Mouse (Mus musculus) cerebellum, adult 11-12 months (tissue): ENCODE results near the gene Intu.
A peak's percentile ranks its signal among the peaks of the same experiment; 100 is the strongest.

Experiments used
- DNase-seq: peaks from one replicate; pipeline ENCODE4 v3.0.0; 2022

Gene Intu

DNA sequence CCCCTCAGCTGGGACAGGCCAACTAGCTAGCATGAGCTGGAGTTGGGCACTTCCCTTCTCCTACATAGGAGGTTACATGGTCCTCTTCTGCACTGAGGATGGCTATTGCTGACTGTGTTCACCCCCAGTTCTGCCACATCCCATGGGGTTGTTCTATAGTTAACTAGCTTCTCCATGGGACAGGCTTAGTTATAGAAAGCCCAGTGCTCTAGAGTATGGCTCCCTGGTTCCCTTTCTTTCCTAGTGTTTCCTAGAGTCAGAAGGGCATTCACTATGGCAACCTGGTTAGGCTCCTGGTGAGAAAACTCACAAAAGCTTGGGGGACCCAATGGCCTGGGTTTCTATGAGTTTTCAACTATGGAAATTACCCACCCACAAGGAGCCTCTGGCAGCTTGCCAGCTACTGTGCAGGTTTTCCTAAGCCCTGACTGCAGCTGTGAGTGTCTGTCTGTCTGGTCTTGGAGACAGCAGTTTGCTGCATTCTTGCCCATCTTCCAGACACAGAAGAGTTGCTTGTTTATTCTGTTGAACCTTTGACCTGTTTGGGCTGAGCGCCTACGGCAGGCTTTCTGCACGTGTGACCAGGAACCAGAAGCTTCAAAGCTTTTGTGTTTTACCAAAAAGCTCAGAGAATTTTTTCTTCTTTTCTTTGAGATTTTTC is 154.9 kb downstream of the Intu start:
- DNase-seq = no peak

GRCm38 (mm10) chr3:40686836-40687235 is 155.8 kb downstream of the Intu start:
- no peak for DNase-seq

- no peak for DNase-seq
Observed at GRCm38 (mm10) chr3:40687588-40687987, 156.5 kb downstream of the Intu start.

DNA sequence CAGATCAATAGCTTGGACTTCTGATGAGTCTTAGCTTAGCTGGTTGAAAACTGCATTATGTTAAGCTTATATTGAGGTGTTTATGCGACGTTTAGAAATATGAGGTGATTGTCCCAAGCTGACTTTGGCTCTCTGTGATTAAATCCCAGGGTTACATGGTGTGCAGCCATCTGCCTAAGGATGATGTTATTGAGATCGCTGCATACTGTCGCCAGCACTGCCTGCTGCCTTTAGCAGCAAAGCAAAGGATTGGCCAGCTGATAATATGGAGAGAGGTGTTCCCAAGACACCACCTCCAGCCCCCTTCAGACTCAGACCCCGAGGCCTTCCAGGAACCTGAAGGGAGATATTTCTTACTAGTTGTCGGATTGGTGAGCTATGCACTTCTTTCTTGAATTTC is 160.5 kb downstream of the Intu start:
- peak; percentile 60 for DNase-seq

GRCm38 (mm10) chr3:40693435-40693834 is 162.3 kb downstream of the Intu start:
- DNase-seq = no peak

DNA sequence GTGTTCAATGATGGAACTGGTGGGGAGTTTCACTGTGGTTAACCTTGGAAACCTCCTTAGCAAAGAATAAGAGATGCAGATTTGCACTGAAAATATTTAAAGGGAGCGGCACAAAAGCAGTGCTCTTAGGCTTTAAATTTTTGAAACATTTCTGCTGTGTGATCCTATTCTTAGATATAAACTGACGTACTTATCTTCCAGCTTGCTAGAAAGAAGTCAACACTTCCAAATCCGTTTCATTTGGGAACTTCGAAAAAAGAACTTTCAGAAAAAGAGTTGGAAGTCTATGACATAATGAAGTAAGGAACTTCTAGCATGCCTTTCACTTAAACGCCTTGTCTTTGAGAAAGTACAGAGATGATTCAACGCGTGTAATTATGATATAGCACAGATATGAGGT is 162.9 kb downstream of the Intu start:
- no peak for DNase-seq

- DNase-seq = no peak
Observed at GRCm38 (mm10) chr3:40694438-40694837, 163.4 kb downstream of the Intu start.

DNA sequence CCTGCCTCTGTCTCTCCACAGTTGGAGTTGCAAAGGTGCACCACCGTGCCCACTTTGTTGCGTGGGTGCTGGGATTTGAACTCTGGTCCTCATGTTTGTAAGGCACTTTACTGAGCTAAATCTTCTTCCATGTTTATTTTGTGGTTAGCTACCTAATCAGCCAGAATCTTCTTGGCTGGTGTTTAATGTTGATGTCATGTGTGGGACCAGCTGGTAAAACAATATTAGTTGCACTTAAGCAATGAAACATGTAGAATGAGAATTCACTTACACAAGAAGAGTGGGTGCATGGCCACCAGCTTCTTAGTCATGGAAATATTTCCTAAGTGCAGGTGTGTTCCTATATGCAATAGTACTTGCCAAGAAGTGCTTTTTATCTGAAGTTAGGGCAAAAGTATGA is 164.1 kb downstream of the Intu start:
- no peak for DNase-seq

- no peak for DNase-seq
Observed at GRCm38 (mm10) chr3:40698834-40699233, 167.7 kb downstream of the Intu start.

DNA sequence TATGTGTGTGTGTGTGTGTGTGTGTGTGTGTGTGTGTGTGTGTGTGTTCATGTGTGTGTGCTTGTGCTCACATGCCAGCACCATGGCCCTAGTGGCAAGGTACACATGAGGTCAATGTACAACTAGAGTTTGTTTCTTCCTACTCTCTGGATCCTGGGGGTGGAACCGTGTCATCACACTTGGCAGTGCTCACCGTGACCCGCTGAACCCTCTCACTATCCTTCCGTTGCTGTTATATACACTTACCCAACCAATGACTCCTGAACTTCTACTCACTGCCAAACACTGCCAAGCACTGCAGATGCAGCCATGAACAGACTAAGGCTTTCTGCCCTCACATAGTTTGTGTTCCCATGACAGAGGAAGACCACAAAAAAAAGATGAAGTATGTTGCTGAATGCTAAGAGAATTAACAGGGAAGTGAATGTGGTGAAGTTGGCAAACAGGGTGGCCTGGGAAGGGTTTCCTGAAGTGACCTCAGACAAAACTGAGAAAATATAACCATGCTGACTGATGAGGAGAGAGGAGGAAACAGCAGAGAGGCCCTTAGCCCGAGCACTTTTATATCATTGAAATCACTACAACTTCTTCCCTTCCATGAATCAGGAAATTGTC is 173.8 kb downstream of the Intu start:
- no peak for DNase-seq

DNA sequence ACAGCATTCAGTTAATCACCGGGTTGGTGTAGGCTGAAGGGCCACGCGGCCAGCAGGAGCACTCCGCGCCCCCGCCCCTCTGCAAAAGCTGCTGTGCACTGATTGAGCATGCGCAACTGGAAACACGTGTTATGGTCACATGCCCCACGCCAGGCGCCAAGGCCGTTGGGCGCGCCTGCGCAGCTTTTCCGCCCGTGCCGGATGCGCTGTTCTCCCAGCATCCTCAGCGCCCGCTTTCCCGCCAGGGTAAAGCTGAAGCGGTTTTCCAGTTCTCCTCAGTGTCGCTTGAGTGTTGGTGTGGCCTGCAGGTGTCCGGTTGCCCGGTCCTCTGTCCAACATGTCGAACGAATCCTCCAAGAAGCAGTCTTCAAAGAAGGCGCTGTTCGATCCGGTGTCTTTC is 177.6 kb downstream of the Intu start, which contains the start of gene Slc25a31:
Gene Slc25a31 (plus strand): TSS at position 201 of the 400 bp plus-strand sequence.
- DNase-seq = no peak

DNA sequence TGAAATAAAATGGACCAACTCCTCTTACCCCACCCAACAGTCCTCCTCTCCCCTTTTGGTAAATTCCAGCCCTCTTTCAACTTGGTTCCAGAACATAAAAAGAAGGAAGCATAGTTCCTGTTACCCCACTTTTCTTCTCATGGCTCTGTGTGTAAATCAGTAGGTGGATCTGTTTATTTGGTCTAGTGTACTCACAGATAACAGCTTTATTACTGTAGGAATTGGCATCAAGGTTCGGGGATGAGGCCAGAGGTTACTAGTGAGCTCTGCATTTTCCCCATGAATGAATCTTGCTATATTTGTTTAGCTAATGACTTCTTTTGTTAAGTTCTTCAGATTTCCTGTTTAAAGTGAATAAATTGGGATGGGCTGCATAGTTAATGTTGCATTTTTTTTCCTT is 185.0 kb downstream of the Intu start:
- no peak for DNase-seq

DNA sequence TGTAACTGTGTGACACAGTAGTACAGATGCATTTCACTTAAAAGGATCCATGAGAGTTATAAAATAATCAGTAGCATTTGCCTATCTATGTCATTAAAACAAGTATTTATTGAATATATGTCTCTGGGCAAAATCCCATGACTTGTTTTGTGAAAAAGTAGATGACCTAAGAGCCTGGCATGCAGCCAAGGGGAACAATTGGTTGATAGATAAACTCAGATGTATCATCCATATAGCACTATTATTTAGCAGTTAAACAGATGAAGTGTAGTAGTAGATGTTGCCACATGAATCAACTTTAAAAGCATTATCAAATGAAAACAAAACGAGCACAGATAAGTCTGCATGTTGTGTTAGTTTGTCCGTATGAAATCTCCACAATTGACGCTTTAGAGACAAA is 187.9 kb downstream of the Intu start:
- DNase-seq = no peak

GRCm38 (mm10) chr3:40738381-40738912 is 207.4 kb downstream of the Intu start:
- DNase-seq = no peak

DNA sequence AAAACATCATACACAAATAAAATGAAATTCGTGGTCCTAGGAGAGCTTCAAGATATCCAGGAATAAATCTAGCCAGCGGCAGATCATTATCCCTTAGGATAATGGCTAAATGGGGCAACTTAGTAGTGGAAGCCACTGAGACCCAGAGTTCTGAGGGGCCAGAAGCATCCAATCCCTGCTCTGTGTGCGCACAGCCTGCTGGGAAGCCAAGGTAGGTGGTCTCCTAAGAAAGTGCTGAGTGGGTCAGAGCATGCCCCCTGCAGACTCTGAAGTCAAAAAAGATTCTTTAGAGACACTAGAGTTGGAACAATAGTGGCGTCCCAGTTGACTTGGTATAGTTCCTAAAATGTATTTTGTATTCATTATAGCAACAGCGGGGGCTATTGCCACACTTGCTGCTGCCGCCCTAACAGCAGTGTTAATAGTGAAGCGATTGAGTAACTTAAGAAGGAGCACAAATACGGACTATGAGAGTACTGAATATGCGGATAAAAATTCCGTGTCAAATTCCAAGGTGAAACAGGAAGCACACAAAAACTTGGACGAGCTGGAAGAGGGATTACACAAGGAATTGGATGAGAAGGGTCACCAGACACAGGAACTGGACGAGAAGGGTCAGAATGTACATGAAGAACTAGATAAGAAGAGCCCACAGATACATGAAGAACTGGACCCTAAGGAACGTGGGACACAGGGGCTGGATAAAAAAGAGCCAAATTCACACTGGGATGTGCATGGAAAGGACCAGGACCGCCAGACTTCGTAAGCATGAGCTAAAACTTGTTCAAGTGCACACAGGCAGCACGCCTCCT is 213.1 kb downstream of the Intu start, which contains the start of gene Hspa4l:
Gene Hspa4l (plus strand): TSS at position 472 of the 812 bp plus-strand sequence.
- DNase-seq = peak; percentile 39

GRCm38 (mm10) chr3:40744836-40745660 is 214.0 kb downstream of the Intu start:
- DNase-seq = peak; percentile 96

- DNase-seq = no peak
Observed at GRCm38 (mm10) chr3:40745661-40746547, 214.8 kb downstream of the Intu start.
